Mouse (Mus musculus): ENCODE data around the gene Ppp6r1.

DNA sequence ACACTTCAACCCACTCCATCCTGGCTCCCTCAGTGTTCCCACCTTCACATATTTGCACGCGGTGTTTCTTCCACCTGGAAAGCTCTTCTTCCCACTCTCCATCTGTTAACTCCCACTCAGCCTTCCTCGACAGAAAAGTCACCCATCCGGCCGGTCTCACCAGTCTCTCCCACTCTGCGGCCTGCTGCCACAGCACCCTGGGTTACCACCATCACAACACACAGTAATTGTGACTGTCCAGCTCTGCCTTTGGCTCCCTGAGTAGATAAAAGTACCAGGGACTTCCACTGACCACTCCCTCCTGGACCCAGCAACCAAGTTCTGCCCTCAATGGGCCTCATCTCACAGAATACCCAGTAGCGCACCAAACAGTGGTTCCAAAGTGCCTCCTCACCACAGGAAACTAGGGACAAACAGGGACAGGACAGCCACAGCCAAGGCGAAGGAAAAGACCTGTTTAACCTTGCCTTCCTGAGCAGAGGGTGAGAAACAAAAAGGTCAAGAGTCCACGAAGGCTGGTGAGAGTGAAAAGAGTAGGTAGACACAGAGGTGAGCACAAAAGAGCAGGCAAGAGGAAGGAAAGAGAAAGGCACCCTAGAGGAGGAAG, 1.2 kb downstream of the Ppp6r1 start:
- TF ChIP-seq CTCF (conservative IDR thresholded peaks at IDR 0.05; ENCODE audit: insufficient read depth, insufficient read length, low read depth, low read length) (no peak), POLR2A (IDR thresholded peaks at IDR 0.05; ENCODE audit: low read depth, low read length) (no peak)

All from kidney, adult 2 months (tissue).